Mouse (Mus musculus) heart, embryonic 14.5 days (tissue): ENCODE measurements at regions not wholly inside any gene's neighbourhood (a gene's known extent, or its start where the extent isn't known, plus 50 kb on each side); places are given as distances from the start of the nearest gene placed in this dataset.

Experiments
- ATAC-seq: fragments of 200-750 bp; cut with Nextera tagmentation; 2 replicates; pipeline ENCODE4 v1.8.0; 2017; ENCODE audit warnings: low read depth, moderate TSS enrichment; ENCODE audit not compliant: insufficient number of reproducible peaks, insufficient read depth, low FRiP score
- H3K27ac ChIP-seq, 2 experiments: fragments of 200-500 bp in 1 of 2; fragments of 300-500 bp in 1 of 2; sonication (generic) in 1 of 2; replicated peaks in 1 of 2; 2 replicates each; pipeline ENCODE4 v1.5.1; 2012 to 2014; ENCODE audit warnings: low read depth in 2 of 2, low read length in 2 of 2, control low read depth in 1 of 2, mild to moderate bottlenecking in 1 of 2, mixed read lengths in 1 of 2; ENCODE audit not compliant: control insufficient read depth in 1 of 2, insufficient read depth in 1 of 2
- H3K27me3 ChIP-seq: fragments of 300-500 bp; sonication (generic); 2 replicates; pipeline ENCODE4 v1.6.1; 2014; ENCODE audit warnings: mild to moderate bottlenecking, low read length, control low read depth; ENCODE audit not compliant: control insufficient read depth, insufficient read depth
- H3K36me3 ChIP-seq: fragments of 300-500 bp; sonication (generic); 2 replicates; pipeline ENCODE4 v1.6.1; 2014; ENCODE audit warnings: mild to moderate bottlenecking, control low read depth, low read length, mixed read lengths; ENCODE audit not compliant: control insufficient read depth, insufficient read depth
- H3K4me1 ChIP-seq, 2 experiments: fragments of 200-500 bp in 1 of 2; fragments of 300-500 bp in 1 of 2; sonication (generic) in 1 of 2; 2 replicates each; pipeline ENCODE4 v1.6.1; 2012 to 2014; ENCODE audit warnings: low read length in 2 of 2, control low read depth in 1 of 2, mixed read lengths in 1 of 2; ENCODE audit not compliant: control insufficient read depth in 2 of 2, insufficient read depth in 2 of 2
- H3K4me2 ChIP-seq: fragments of 300-500 bp; sonication (generic); 2 replicates; pipeline ENCODE4 v1.6.1; 2014; ENCODE audit warnings: mild to moderate bottlenecking, low read length
- H3K4me3 ChIP-seq, 2 experiments: fragments of 200-500 bp in 1 of 2; fragments of 300-500 bp in 1 of 2; sonication (generic) in 1 of 2; 2 replicates each; pipeline ENCODE4 v1.5.1; 2012 to 2014; ENCODE audit warnings: low read length in 2 of 2, mild to moderate bottlenecking in 2 of 2, control low read depth in 1 of 2, low read depth in 1 of 2, moderate library complexity in 1 of 2; ENCODE audit not compliant: control insufficient read depth in 1 of 2, insufficient read depth in 1 of 2
- H3K9ac ChIP-seq: fragments of 300-500 bp; sonication (generic); 2 replicates; pipeline ENCODE4 v1.6.1; 2014; ENCODE audit warnings: mild to moderate bottlenecking, low read length
- H3K9me3 ChIP-seq: fragments of 300-500 bp; sonication (generic); 2 replicates; pipeline ENCODE4 v1.6.1; 2016; ENCODE audit warnings: low read length, control low read depth; ENCODE audit not compliant: control insufficient read depth
- WGBS: fragments of 180-500 bp; shearing (Covaris S2); extraction: QIAGEN DNeasy Blood & Tissue Kit; methylation state at CpG from one replicate; pipeline ENCODE4 v1.1.7; 2014; 5-methylcytosine and 5-hydroxymethylcytosine counted together

GRCm38 (mm10) chr11:7552154-7552553, 338.4 kb upstream of the Igfbp3 start:
- H3K27ac ChIP-seq: no peak overlapping the region
- H3K36me3 ChIP-seq: no peaks in the 10 kb centered on the region
- H3K9ac ChIP-seq: no peak overlapping the region
- 75% methylated on average over 3 of the region's 3 CpGs for WGBS
- H3K4me2 ChIP-seq: no peak overlapping the region
- no peaks in the 10 kb centered on the region for H3K27me3 ChIP-seq
- no peaks in the 10 kb centered on the region for H3K9me3 ChIP-seq
- no peaks in the 10 kb centered on the region for H3K4me1 ChIP-seq
- ATAC-seq: no peak
- no peak overlapping the region for H3K4me3 ChIP-seq

GRCm38 (mm10) chr11:7547796-7548195, 334.1 kb upstream of the Igfbp3 start:
- H3K27ac ChIP-seq: no peak overlapping the region
- WGBS: 66% methylated on average over 2 of the region's 2 CpGs
- H3K4me1 ChIP-seq: no peaks in the 10 kb centered on the region
- H3K9me3 ChIP-seq: no peaks in the 10 kb centered on the region
- no peak overlapping the region for H3K9ac ChIP-seq
- H3K27me3 ChIP-seq: no peaks in the 10 kb centered on the region
- no peaks in the 10 kb centered on the region for H3K36me3 ChIP-seq
- H3K4me2 ChIP-seq: no peak overlapping the region
- no peak for ATAC-seq
- no peak overlapping the region for H3K4me3 ChIP-seq

GRCm38 (mm10) chr11:7545621-7546020, 331.9 kb upstream of the Igfbp3 start:
- Histone ChIP-seq H3K36me3 (no peaks in the 10 kb centered on the region), H3K27ac (no peak overlapping the region), H3K9ac (no peak overlapping the region), H3K27me3 (no peaks in the 10 kb centered on the region), H3K4me1 (no peaks in the 10 kb centered on the region), H3K4me3 (no peak overlapping the region), H3K9me3 (no peaks in the 10 kb centered on the region), H3K4me2 (no peak overlapping the region)
- no peak for ATAC-seq
- 67% methylated on average over 2 of the region's 2 CpGs for WGBS

- WGBS: 46% methylated on average over 2 of the region's 2 CpGs
Measured at GRCm38 (mm10) chr11:7534590-7534989, 320.9 kb upstream of the Igfbp3 start.

GRCm38 (mm10) chr11:7533327-7533726, 319.6 kb upstream of the Igfbp3 start:
- WGBS: 40% methylated on average over 1 of the region's 1 CpGs
- Histone ChIP-seq H3K9me3 (0 out of 2 replicates have a peak, but pooled peaks cover 6% of the 10 kb centered on the region), H3K4me2 (no peak overlapping the region), H3K27me3 (no peaks in the 10 kb centered on the region), H3K9ac (no peak overlapping the region), H3K4me3 (no peak overlapping the region), H3K4me1 (no peaks in the 10 kb centered on the region), H3K27ac (no peak overlapping the region), H3K36me3 (no peaks in the 10 kb centered on the region)
- ATAC-seq: no peak

More at GRCm38 (mm10) chr11:7534590-7534989, 320.9 kb upstream of the Igfbp3 start:
- H3K27ac ChIP-seq: no peak overlapping the region
- H3K36me3 ChIP-seq: no peaks in the 10 kb centered on the region
- no peak overlapping the region for H3K4me3 ChIP-seq
- H3K9me3 ChIP-seq: 0 out of 2 replicates have a peak, but pooled peaks cover 6% of the 10 kb centered on the region
- H3K4me1 ChIP-seq: no peaks in the 10 kb centered on the region
- no peak overlapping the region for H3K9ac ChIP-seq
- H3K27me3 ChIP-seq: no peaks in the 10 kb centered on the region
- ATAC-seq: no peak
- H3K4me2 ChIP-seq: no peak overlapping the region

- Histone ChIP-seq H3K4me1 (no peaks in the 10 kb centered on the region), H3K9me3 (0 out of 2 replicates have a peak, but pooled peaks cover 6% of the 10 kb centered on the region), H3K4me2 (no peak overlapping the region), H3K27ac (no peak overlapping the region), H3K4me3 (no peak overlapping the region), H3K36me3 (no peaks in the 10 kb centered on the region), H3K9ac (no peak overlapping the region), H3K27me3 (no peaks in the 10 kb centered on the region)
- ATAC-seq: no peak
- 73% methylated on average over 3 of the region's 3 CpGs for WGBS
Measured at GRCm38 (mm10) chr11:7531847-7532246, 318.1 kb upstream of the Igfbp3 start.

GRCm38 (mm10) chr11:7530482-7531148, 316.9 kb upstream of the Igfbp3 start:
- Histone ChIP-seq H3K4me3 (no peak overlapping the region), H3K4me2 (no peak overlapping the region), H3K27me3 (no peaks in the 10 kb centered on the region), H3K9ac (no peak overlapping the region), H3K36me3 (no peaks in the 10 kb centered on the region), H3K9me3 (no peaks in the 10 kb centered on the region), H3K4me1 (no peaks in the 10 kb centered on the region), H3K27ac (no peak overlapping the region)
- ATAC-seq: no peak
- WGBS: 75% methylated on average over 6 of the region's 6 CpGs

- H3K4me3 ChIP-seq: no peak overlapping the region
- no peaks in the 10 kb centered on the region for H3K27me3 ChIP-seq
- no peak for ATAC-seq
- H3K36me3 ChIP-seq: no peaks in the 10 kb centered on the region
- no peak overlapping the region for H3K9ac ChIP-seq
- no peaks in the 10 kb centered on the region for H3K4me1 ChIP-seq
- 72% methylated on average over 2 of the region's 2 CpGs for WGBS
- no peak overlapping the region for H3K27ac ChIP-seq
- no peak overlapping the region for H3K4me2 ChIP-seq
- no peaks in the 10 kb centered on the region for H3K9me3 ChIP-seq
Measured at GRCm38 (mm10) chr11:7519556-7519955, 305.8 kb upstream of the Igfbp3 start.
